Mouse (Mus musculus): Measurements from ENCODE around the gene Rtl6.

GRCm38 (mm10) chr15:84512626-84513296, 44.9 kb downstream of the Rtl6 start:
- TF ChIP-seq CTCF (IDR thresholded peaks at IDR 0.05; ENCODE audit: low read depth) (no peak), EP300 (optimal IDR thresholded peaks at IDR 0.05) (no peak)

Measured in stomach, postnatal 0 days (tissue).